Comparison of ENCODE assay signal across 20 mouse cellular contexts in genomic region chr4:11897231-11897630, GRCm38 (mm10).
A peak's percentile ranks its signal among the peaks of the same experiment; 100 is the strongest.
DNase-seq lines count a peak whose midpoint lies in the region; ATAC-seq and TF ChIP-seq lines count a peak whose summit lies in the region.
"Had no signal": no experiment of that assay in that cellular context is flagged by ENCODE, and none has a peak within 500 bp of the region (broad histone marks: within the 10 kb centered on the region; RNA-seq: fewer than 3 reads in every experiment).

No protein-coding gene starts in this region.

- H3K27me3 ChIP-seq in heart, embryonic 12.5 days (replicated peaks): no peaks in the 10 kb centered on the region
- no peaks in the 10 kb centered on the region for H3K27me3 ChIP-seq in liver, adult 2 months (ENCODE audit: control insufficient read depth, insufficient read depth, low read length)
- H3K27me3 ChIP-seq in liver, postnatal 0 days (ENCODE audit: insufficient read depth, low read length): no peaks in the 10 kb centered on the region
- no peaks in the 10 kb centered on the region for H3K27me3 ChIP-seq in midbrain, embryonic 11.5 days (ENCODE audit: control insufficient read depth, insufficient read depth, low read length)
- no peaks in the 10 kb centered on the region for H3K27me3 ChIP-seq in midbrain, embryonic 10.5 days (ENCODE audit: low read depth, poor library complexity, severe bottlenecking)
- H3K27me3 ChIP-seq: CH12.LX; embryonic facial prominence, embryonic 12.5 days; forebrain, embryonic 13.5 days; forebrain, embryonic 15.5 days; Patski had no signal

- TF ChIP-seq EP300 in liver, postnatal 0 days (IDR thresholded peaks at IDR 0.05; ENCODE audit: low read depth): no peak

- H3K9me3 ChIP-seq in heart, embryonic 12.5 days (replicated peaks): no peaks in the 10 kb centered on the region
- no peaks in the 10 kb centered on the region for H3K9me3 ChIP-seq in liver, postnatal 0 days (ENCODE audit: low read length)
- no peaks in the 10 kb centered on the region for H3K9me3 ChIP-seq in midbrain, embryonic 11.5 days (ENCODE audit: control insufficient read depth, low read length)
- H3K9me3 ChIP-seq in midbrain, embryonic 10.5 days (replicated peaks): no peaks in the 10 kb centered on the region
- H3K9me3 ChIP-seq: embryonic facial prominence, embryonic 10.5 days; embryonic facial prominence, embryonic 12.5 days; forebrain, embryonic 13.5 days; forebrain, embryonic 15.5 days; G1E had no signal

- H3K36me3 ChIP-seq in heart, embryonic 12.5 days: no peaks in the 10 kb centered on the region
- no peaks in the 10 kb centered on the region for H3K36me3 ChIP-seq in liver, adult 2 months (ENCODE audit: control insufficient read depth, insufficient read depth, low read length)
- H3K36me3 ChIP-seq in liver, postnatal 0 days (replicated peaks; ENCODE audit: insufficient read depth, low read length): no peaks in the 10 kb centered on the region
- H3K36me3 ChIP-seq in midbrain, embryonic 11.5 days (ENCODE audit: control insufficient read depth, insufficient read depth, low read length): no peaks in the 10 kb centered on the region
- H3K36me3 ChIP-seq in midbrain, embryonic 10.5 days: no peaks in the 10 kb centered on the region
- H3K36me3 ChIP-seq: embryonic facial prominence, embryonic 10.5 days; embryonic facial prominence, embryonic 12.5 days; forebrain, embryonic 15.5 days; G1E had no signal

- no peak overlapping the region for H3K9ac ChIP-seq in heart, embryonic 12.5 days
- no peak overlapping the region for H3K9ac ChIP-seq in liver, adult 2 months (ENCODE audit: low read depth, low read length)
- no peak overlapping the region for H3K9ac ChIP-seq in liver, postnatal 0 days (replicated peaks)
- H3K9ac ChIP-seq in midbrain, embryonic 11.5 days (ENCODE audit: low read length): no peak overlapping the region
- H3K9ac ChIP-seq: embryonic facial prominence, embryonic 12.5 days; forebrain, embryonic 13.5 days; forebrain, embryonic 15.5 days had no signal

- H3K4me2 ChIP-seq in heart, embryonic 12.5 days: no peak overlapping the region
- no peak overlapping the region for H3K4me2 ChIP-seq in liver, postnatal 0 days (ENCODE audit: low read depth, low read length)
- H3K4me2 ChIP-seq in midbrain, embryonic 11.5 days: no peak overlapping the region
- H3K4me2 ChIP-seq: embryonic facial prominence, embryonic 12.5 days; forebrain, embryonic 13.5 days; forebrain, embryonic 15.5 days had no signal

- peaks cover 5% of the 10 kb centered on the region; the same call in 1 of the 2 replicates for H3K4me1 ChIP-seq in heart, embryonic 12.5 days (replicated peaks)
- H3K4me1 ChIP-seq in liver, adult 2 months (ENCODE audit: control insufficient read depth, insufficient read depth, low read length): peaks cover 9% of the 10 kb centered on the region; the same call in 1 of the 2 replicates
- H3K4me1 ChIP-seq in liver, postnatal 0 days (ENCODE audit: insufficient read depth): peaks cover 23% of the 10 kb centered on the region
- H3K4me1 ChIP-seq in midbrain, embryonic 11.5 days (ENCODE audit: control insufficient read depth, insufficient read depth, low read length): no peaks in the 10 kb centered on the region
- H3K4me1 ChIP-seq in midbrain, embryonic 10.5 days: no peaks in the 10 kb centered on the region

- H3K4me3 ChIP-seq in heart, embryonic 12.5 days: no peak overlapping the region
- no peak overlapping the region for H3K4me3 ChIP-seq in liver, adult 2 months (ENCODE audit: insufficient read depth, low read depth, low read length)
- no peak overlapping the region for H3K4me3 ChIP-seq in liver, postnatal 0 days (ENCODE audit: low read depth, low read length)
- H3K4me3 ChIP-seq in midbrain, embryonic 11.5 days (ENCODE audit: low read depth, low read length): no peak overlapping the region
- H3K4me3 ChIP-seq in midbrain, embryonic 10.5 days: no peak overlapping the region
- H3K4me3 ChIP-seq: embryonic facial prominence, embryonic 10.5 days; embryonic facial prominence, embryonic 12.5 days; forebrain, embryonic 13.5 days; forebrain, embryonic 15.5 days had no signal

- peak; percentile 63 for DNase-seq in heart, adult 11 months
- DNase-seq in liver, adult 2 months (ENCODE audit: extremely low read depth, low read depth, low spot score): peak; percentile 38
- no peak for DNase-seq in liver, postnatal 0 days
- DNase-seq in midbrain, embryonic 11.5 days (ENCODE audit: low spot score, missing footprints): peak; percentile 53
- DNase-seq in midbrain, embryonic 10.5 days (ENCODE audit: low spot score): no peak
- DNase-seq: B cell, adult 2 months; cerebellum, adult 11-12 months; cerebellum, adult 9-10 months; cerebellum, postnatal 10 days; cerebellum, postnatal 25 days had no signal

- H3K27ac ChIP-seq in heart, embryonic 12.5 days (ENCODE audit: poor library complexity, severe bottlenecking): no peak overlapping the region
- H3K27ac ChIP-seq in liver, adult 2 months (replicated peaks; ENCODE audit: insufficient read depth, low read depth, low read length): no peak overlapping the region
- H3K27ac ChIP-seq in liver, postnatal 0 days (ENCODE audit: low read depth): no peak overlapping the region
- no peak overlapping the region for H3K27ac ChIP-seq in midbrain, embryonic 11.5 days (ENCODE audit: low read depth, low read length)
- no peak overlapping the region for H3K27ac ChIP-seq in midbrain, embryonic 10.5 days (replicated peaks)
- H3K27ac ChIP-seq: embryonic facial prominence, embryonic 10.5 days; embryonic facial prominence, embryonic 12.5 days; forebrain, embryonic 13.5 days; forebrain, embryonic 15.5 days had no signal

- H3K79me2 ChIP-seq in liver, adult 2 months (ENCODE audit: control insufficient read depth, insufficient read depth, low read length): no peaks in the 10 kb centered on the region

- TF ChIP-seq POLR2A in liver, adult 2 months (IDR thresholded peaks at IDR 0.05; ENCODE audit: extremely low read depth, insufficient read depth, low read length): no peak

- TF ChIP-seq CTCF in liver, adult 2 months (IDR thresholded peaks at IDR 0.05; ENCODE audit: low read depth, low read length): no peak
- no peak for TF ChIP-seq CTCF in liver, postnatal 0 days (IDR thresholded peaks at IDR 0.05; ENCODE audit: low read depth)

- no peak for ATAC-seq in heart, embryonic 12.5 days (ENCODE audit: insufficient number of reproducible peaks, low FRiP score)
- no peak for ATAC-seq in liver, postnatal 0 days
- no peak for ATAC-seq in midbrain, embryonic 11.5 days (ENCODE audit: low FRiP score)
- ATAC-seq: activated CD4-positive, CD25-positive, alpha-beta regulatory T cell, adult 4 months; CD4-positive, CD25-positive, alpha-beta regulatory T cell, adult 4 months; forebrain, embryonic 13.5 days; forebrain, embryonic 15.5 days had no signal

Comparison
In these comparisons a context has a peak if more than half of its experiments do, and no peak if none do; other contexts are left out.
1. DNase-seq: peak in heart, adult 11 months (single experiment), liver, adult 2 months (single experiment) and midbrain, embryonic 11.5 days (single experiment); none in liver, postnatal 0 days (single experiment) and midbrain, embryonic 10.5 days (single experiment).